Mouse (Mus musculus) liver, adult 2 months (tissue): ENCODE results near the gene Hnrnpa2b1. TPM values are rescaled to one million over a fixed set of nuclear protein-coding genes. Genes with fewer than 3 reads are reported as not detected.

Experiments
- DNase-seq: peaks from one replicate; pipeline ENCODE4 v3.0.0-alpha.2; 2011; ENCODE audit warnings: low read depth, low spot score; ENCODE audit errors: extremely low read depth
- H3K27ac ChIP-seq: fragments of 200-500 bp; replicated peaks from 2 replicates; pipeline ENCODE4 v1.5.1; 2012; ENCODE audit warnings: low read depth, mild to moderate bottlenecking, control low read depth, inconsistent platforms, low read length; ENCODE audit not compliant: insufficient read depth
- H3K27me3 ChIP-seq: fragments of 200-500 bp; 2 replicates; pipeline ENCODE4 v1.6.1; 2012; ENCODE audit warnings: mild to moderate bottlenecking, moderate library complexity, low read length, inconsistent platforms; ENCODE audit not compliant: control insufficient read depth, insufficient read depth
- H3K36me3 ChIP-seq: fragments of 200-500 bp; 2 replicates; pipeline ENCODE4 v1.6.1; 2012; ENCODE audit warnings: low read length, inconsistent platforms; ENCODE audit not compliant: control insufficient read depth, insufficient read depth
- H3K4me1 ChIP-seq: fragments of 200-500 bp; 2 replicates; pipeline ENCODE4 v1.6.1; 2011; ENCODE audit warnings: low read length; ENCODE audit not compliant: control insufficient read depth, insufficient read depth
- H3K4me3 ChIP-seq: fragments of 200-500 bp; 2 replicates; pipeline ENCODE4 v1.5.1; 2011; ENCODE audit warnings: low read depth, mild to moderate bottlenecking, control low read depth, low read length, moderate library complexity; ENCODE audit not compliant: insufficient read depth
- H3K79me2 ChIP-seq: fragments of 200-500 bp; 2 replicates; pipeline ENCODE4 v1.6.1; 2012; ENCODE audit warnings: inconsistent platforms, mild to moderate bottlenecking, low read length, moderate library complexity; ENCODE audit not compliant: control insufficient read depth, insufficient read depth
- H3K9ac ChIP-seq: fragments of 200-500 bp; 2 replicates; pipeline ENCODE4 v1.6.1; 2012; ENCODE audit warnings: low read depth, mild to moderate bottlenecking, control low read depth, inconsistent platforms, low read length
- CTCF ChIP-seq: fragments of 200-500 bp; IDR thresholded peaks from 2 replicates; pipeline ENCODE4 v1.5.1; 2011; ENCODE audit warnings: low read depth, low read length, control low read depth
- POLR2A ChIP-seq: fragments of 200-500 bp; IDR thresholded peaks from 2 replicates; pipeline ENCODE4 v1.6.1; 2011; ENCODE audit warnings: low read length, control low read depth; ENCODE audit not compliant: insufficient read depth; ENCODE audit errors: extremely low read depth
- WGBS: fragments of 180-500 bp; shearing (Covaris S2); methylation state at CpG from one replicate; pipeline ENCODE4 v1.1.7; 2018; 5-methylcytosine and 5-hydroxymethylcytosine counted together
- polyA plus RNA-seq: library from polyadenylated mRNA; depleted of rRNA; stranded (reverse); fragments of >200 nt; gene quantifications from 2 replicates; pipeline ENCODE4 v1.2.3, GENCODE M21; 2012
- total RNA-seq: library from RNA; depleted of rRNA; stranded (reverse); fragments of >200 nt; gene quantifications from 2 replicates; pipeline ENCODE4 v1.2.3, GENCODE M21; 2014

The Hnrnpa2b1 gene
- total and polyA plus RNA-seq, 2 experiments: 49.2 to 166 TPM

DNA sequence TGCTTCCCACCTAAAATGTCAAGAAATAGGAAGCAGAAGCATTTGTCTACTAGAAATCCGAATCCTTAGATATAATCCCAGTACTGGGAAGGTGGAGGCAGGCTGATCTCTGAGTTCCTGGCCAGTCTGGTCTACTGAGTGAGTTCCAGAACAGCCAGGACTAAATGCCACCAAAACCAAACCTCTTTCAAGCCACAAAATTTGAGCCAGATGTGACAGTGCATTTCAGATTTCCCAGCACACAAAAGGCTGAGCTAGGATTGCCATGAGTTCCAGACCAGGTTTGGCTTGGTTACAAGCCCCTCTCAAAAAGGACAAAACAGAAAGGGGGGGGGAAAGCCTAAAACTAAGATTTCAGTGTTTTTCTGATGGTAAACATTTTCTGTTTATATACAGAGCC is 13.5 kb downstream of the Hnrnpa2b1 start:
- TF ChIP-seq CTCF: no peak
- TF ChIP-seq POLR2A: no peak
- WGBS: 57% methylated on average over 1 of the region's 1 CpGs
- H3K27ac ChIP-seq: no peak overlapping the region

DNA sequence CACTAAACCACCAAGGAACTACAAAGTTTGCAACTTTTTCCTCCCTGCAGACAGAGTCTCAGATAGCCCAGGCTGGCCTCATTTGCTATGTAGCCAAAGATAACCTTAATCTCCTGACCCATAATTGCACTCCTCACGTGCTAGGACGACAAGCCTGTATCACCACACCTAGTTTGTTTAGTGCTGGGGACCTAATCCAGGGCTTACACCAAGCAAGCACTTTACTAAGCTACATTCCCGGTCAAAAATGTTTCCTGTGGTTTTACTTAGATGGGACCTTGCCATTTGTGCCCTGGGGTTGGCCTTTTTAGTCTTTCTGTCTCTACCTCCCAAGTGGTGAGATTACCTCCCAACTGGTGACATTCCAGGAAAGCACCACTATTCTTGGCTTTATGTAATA is 14.7 kb downstream of the Hnrnpa2b1 start:
- Histone ChIP-seq H3K4me1 (peaks cover 4% of the 10 kb centered on the region), H3K36me3 (peaks cover 15% of the 10 kb centered on the region), H3K27ac (no peak overlapping the region), H3K27me3 (no peaks in the 10 kb centered on the region), H3K79me2 (no peaks in the 10 kb centered on the region), H3K4me3 (no peak overlapping the region), H3K9ac (no peak overlapping the region)
- 15% methylated on average over 3 of the region's 3 CpGs for WGBS
- DNase-seq: no peak
- TF ChIP-seq POLR2A (no peak), CTCF (no peak)

More for the DNA sequence above, 13.5 kb downstream of the Hnrnpa2b1 start:
- no peak for DNase-seq
- Histone ChIP-seq H3K36me3 (peaks cover 24% of the 10 kb centered on the region), H3K9ac (no peak overlapping the region), H3K4me3 (no peak overlapping the region), H3K4me1 (peaks cover 4% of the 10 kb centered on the region), H3K27me3 (no peaks in the 10 kb centered on the region), H3K79me2 (no peaks in the 10 kb centered on the region)

DNA sequence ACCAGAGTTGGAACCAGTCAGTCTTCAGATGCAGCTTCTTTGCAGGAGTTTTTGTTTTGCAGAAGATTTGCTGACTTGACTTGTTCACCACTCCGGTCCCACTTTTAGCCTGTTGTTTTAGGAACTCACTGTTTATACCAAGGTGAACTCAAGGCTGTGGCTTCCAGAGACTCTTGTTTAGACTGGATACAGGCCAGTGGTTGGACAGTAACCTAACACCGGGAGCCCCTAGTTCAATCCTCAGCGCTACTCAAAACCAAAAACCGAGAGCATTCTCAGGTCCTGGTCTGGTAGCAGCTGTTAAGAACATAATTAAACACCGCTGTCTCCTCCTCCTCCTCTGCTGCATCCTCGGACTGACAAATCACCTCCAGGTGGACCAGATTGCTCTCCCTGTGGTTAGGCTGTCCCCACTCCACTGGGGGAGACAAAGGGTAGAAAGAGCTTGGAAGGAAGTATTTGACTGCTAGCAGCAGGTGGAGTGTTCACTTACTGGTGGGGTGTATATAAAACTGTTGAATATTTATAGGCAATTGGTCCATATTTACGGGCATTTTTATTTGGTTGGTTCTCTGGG is 16.7 kb downstream of the Hnrnpa2b1 start:
- Histone ChIP-seq H3K36me3 (no peaks in the 10 kb centered on the region), H3K4me3 (no peak overlapping the region), H3K27ac (no peak overlapping the region), H3K79me2 (no peaks in the 10 kb centered on the region), H3K9ac (no peak overlapping the region), H3K4me1 (no peaks in the 10 kb centered on the region), H3K27me3 (no peaks in the 10 kb centered on the region)
- TF ChIP-seq CTCF (no peak), POLR2A (no peak)
- 49% methylated on average over 7 of the region's 7 CpGs for WGBS
- DNase-seq: no peak

DNA sequence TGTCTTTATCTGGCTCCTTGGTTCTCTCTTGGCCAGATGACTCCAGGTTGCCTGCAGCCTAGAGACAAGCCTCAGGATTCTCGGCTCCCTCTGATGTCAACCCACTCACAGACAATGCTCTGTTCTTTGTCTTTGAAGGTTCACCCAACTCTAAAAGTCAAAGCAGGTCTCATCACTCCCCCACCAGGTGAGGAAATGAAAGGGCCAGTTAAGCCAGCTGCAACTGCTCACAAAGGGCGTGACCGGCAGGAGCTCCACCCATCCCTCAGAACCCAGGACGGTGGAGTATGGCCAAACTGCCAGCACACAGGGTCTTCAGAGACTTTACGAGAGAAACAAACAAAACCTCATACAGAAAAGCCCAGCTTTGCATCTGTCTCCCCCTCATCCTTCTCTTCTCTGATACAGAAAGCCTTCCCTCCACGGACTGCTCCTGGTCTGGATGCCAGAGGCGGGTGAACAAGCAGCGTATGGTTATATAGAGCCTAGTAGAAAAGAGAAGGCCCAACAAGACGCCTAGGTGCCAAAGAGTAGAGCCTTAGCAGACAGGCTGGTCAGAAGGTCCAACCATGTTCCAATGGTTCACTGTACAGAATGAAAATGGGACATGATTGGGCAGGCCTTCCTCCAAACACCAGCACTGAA is 27.4 kb downstream of the Hnrnpa2b1 start:
- Histone ChIP-seq H3K79me2 (no peaks in the 10 kb centered on the region), H3K36me3 (no peaks in the 10 kb centered on the region), H3K9ac (no peak overlapping the region), H3K4me1 (no peaks in the 10 kb centered on the region), H3K4me3 (no peak overlapping the region), H3K27me3 (no peaks in the 10 kb centered on the region), H3K27ac (no peak overlapping the region)
- 73% methylated on average over 9 of the region's 9 CpGs for WGBS
- TF ChIP-seq CTCF (no peak), POLR2A (no peak)
- no peak for DNase-seq

DNA sequence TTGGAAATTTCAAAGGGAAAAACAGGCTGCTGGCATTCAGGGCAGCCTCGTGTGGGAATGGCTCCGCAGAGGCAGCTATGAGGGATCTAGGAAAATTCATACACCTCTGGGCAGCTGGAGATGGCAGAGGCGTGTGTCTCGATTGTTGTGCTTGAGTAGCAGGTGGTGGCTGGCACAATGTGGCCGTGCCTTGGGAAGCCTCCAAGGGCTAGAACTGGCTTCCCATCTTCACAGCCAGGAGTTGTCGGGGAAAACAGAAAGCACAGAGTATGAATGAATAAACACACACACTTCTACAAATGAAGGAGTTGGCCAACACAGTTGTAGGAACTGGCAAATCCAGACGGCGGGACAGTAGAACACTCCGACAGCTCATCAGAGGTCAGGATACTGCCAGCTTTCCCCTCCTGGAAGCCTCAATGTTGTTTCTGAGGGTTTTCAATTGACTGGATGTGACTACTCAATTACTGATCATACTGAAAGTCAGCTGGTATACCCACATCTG is 30.8 kb downstream of the Hnrnpa2b1 start:
- TF ChIP-seq CTCF (no peak), POLR2A (no peak)

DNA sequence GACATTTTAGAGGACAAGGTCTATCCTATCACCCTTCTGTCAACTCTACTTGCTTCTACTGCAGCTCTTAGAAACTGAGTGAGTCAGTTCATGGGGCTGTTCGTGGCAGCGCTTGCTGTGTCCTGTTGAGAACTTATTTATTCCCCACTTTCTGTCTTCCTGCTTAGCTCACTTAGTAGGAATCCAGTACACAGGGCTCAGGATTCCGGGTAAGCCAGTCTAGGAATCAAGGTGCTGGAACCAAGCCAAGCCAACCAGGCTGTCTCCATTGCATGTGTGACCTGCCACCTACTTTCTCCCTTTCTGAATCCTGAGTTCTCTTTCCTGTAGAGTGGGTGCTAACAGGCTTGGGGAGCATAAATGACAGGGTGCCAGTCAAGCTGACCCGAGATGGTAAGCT is 32.0 kb downstream of the Hnrnpa2b1 start:
- no peak overlapping the region for H3K27ac ChIP-seq
- no peak overlapping the region for H3K4me3 ChIP-seq
- no peaks in the 10 kb centered on the region for H3K36me3 ChIP-seq
- 0 out of 2 replicates have a peak, but pooled peaks cover 2% of the 10 kb centered on the region for H3K4me1 ChIP-seq
- H3K79me2 ChIP-seq: no peaks in the 10 kb centered on the region
- 66% methylated on average over 4 of the region's 4 CpGs for WGBS
- DNase-seq: peak; percentile 11
- no peak for TF ChIP-seq CTCF
- no peak for TF ChIP-seq POLR2A
- peaks cover 10% of the 10 kb centered on the region for H3K27me3 ChIP-seq
- no peak overlapping the region for H3K9ac ChIP-seq

More for the DNA sequence above, 30.8 kb downstream of the Hnrnpa2b1 start:
- no peaks in the 10 kb centered on the region for H3K79me2 ChIP-seq
- no peak for DNase-seq
- H3K4me3 ChIP-seq: no peak overlapping the region
- H3K27ac ChIP-seq: no peak overlapping the region
- H3K9ac ChIP-seq: no peak overlapping the region
- H3K27me3 ChIP-seq: no peaks in the 10 kb centered on the region
- H3K36me3 ChIP-seq: no peaks in the 10 kb centered on the region
- WGBS: 87% methylated on average over 9 of the region's 9 CpGs
- no peaks in the 10 kb centered on the region for H3K4me1 ChIP-seq
